Mouse (Mus musculus) testis, adult 2 months (tissue): ENCODE measurements around the gene Prrt4.

Experiments used
- CTCF ChIP-seq: fragments of 200-500 bp; IDR thresholded peaks from 2 replicates; pipeline ENCODE4 v1.5.1; 2012; ENCODE audit warnings: low read depth, mild to moderate bottlenecking, inconsistent platforms, low read length, moderate library complexity; ENCODE audit not compliant: control insufficient read depth, insufficient read depth, insufficient replicate concordance
- POLR2A ChIP-seq: fragments of 200-500 bp; IDR thresholded peaks from 2 replicates; pipeline ENCODE4 v1.6.1; 2012; ENCODE audit warnings: low read depth, mild to moderate bottlenecking, inconsistent platforms, low read length, moderate library complexity; ENCODE audit not compliant: control insufficient read depth

- TF ChIP-seq POLR2A (no peak), CTCF (no peak)
Observed at GRCm38 (mm10) chr6:29177901-29178879, 1.2 kb downstream of the Prrt4 start.
